Mouse (Mus musculus): ENCODE measurements around the gene Crtc3. TPM values are rescaled to one million over a fixed set of nuclear protein-coding genes. Genes with fewer than 3 reads are reported as not detected.

Crtc3 gene
- total and polyA plus RNA-seq, 3 experiments = 4.2 to 15.8 TPM; not detected in 1

GRCm38 (mm10) chr7:80623276-80623675 is 65.4 kb downstream of the Crtc3 start:
- TF ChIP-seq RAD21 (IDR thresholded peaks at IDR 0.05; ENCODE audit: low read depth, low read length) (no peak), NRF1 (IDR thresholded peaks at IDR 0.05; ENCODE audit: insufficient read depth, low read depth, low read length, poor library complexity, severe bottlenecking) (no peak), CHD2 (IDR thresholded peaks at IDR 0.05; ENCODE audit: low read length) (no peak)

DNA sequence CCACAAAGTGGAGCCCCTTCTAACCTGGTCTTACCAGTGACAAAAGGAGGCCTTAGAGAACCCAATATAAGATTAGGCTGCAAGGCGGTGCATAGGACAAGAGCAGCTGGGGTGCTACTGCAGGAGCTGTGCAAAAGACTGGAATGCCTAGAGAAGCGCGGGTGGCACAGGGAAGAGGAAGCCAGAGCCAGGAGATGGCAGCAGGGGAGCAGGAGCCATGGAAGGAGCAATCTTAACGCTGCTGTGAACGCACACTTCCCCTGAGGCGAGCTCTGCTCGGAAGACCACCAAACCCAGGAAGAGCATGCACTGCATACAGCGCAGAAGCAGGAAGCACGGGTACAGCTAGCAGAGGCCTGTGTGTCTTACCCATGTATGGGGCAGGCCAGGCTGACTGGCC is 72.6 kb downstream of the Crtc3 start:
- no peaks in the 10 kb centered on the region for H3K36me3 ChIP-seq (ENCODE audit: control insufficient read depth in 1 of 2, insufficient read depth in 2 of 2, low read length in 2 of 2)
- H3K9me3 ChIP-seq (replicated peaks; ENCODE audit: insufficient read depth, low read length) = no peaks in the 10 kb centered on the region
- H3K27me3 ChIP-seq (ENCODE audit: control insufficient read depth in 1 of 2, insufficient read depth in 2 of 2, low read length in 2 of 2) = no peaks in the 10 kb centered on the region
- TF ChIP-seq USF1 (IDR thresholded peaks at IDR 0.05; ENCODE audit: low read depth, low read length) (no peak), SIN3A (IDR thresholded peaks at IDR 0.05; ENCODE audit: low read length) (no peak), TCF12 (IDR thresholded peaks at IDR 0.05; ENCODE audit: low read depth, low read length) (no peak), POLR2AphosphoS5 (IDR thresholded peaks at IDR 0.05; ENCODE audit: borderline replicate concordance, low read depth, low read length) (no peak), POLR2A (IDR thresholded peaks at IDR 0.05; ENCODE audit: control insufficient read depth in 1 of 2, insufficient read depth in 1 of 2, low read depth in 1 of 2, low read length in 2 of 2, poor library complexity in 1 of 2) (no peak), E2F4 (IDR thresholded peaks at IDR 0.05; ENCODE audit: borderline replicate concordance, low read depth, low read length) (no peak), MEF2A (IDR thresholded peaks at IDR 0.05; ENCODE audit: extremely low read depth, insufficient replicate concordance, low read depth, low read length, poor library complexity, severe bottlenecking) (no peak), ZMIZ1 (IDR thresholded peaks at IDR 0.05; ENCODE audit: low read depth, low read length) (no peak)
- H3K79me2 ChIP-seq (ENCODE audit: control insufficient read depth, insufficient read depth, low read length, poor library complexity) = no peaks in the 10 kb centered on the region
- H3K4me3 ChIP-seq (ENCODE audit: control insufficient read depth in 1 of 2, insufficient read depth in 1 of 2, low read depth in 2 of 2, low read length in 2 of 2) = no peak overlapping the region
- H3K4me1 ChIP-seq (ENCODE audit: control insufficient read depth in 1 of 2, insufficient read depth in 2 of 2, low read length in 2 of 2) = no peaks in the 10 kb centered on the region
- DNase-seq (ENCODE audit: low read depth, low spot score) = no peak
- H3K27ac ChIP-seq (ENCODE audit: control insufficient read depth, low read depth, low read length) = no peak overlapping the region
- no peak overlapping the region for H3K9ac ChIP-seq (ENCODE audit: control insufficient read depth, low read depth, low read length, poor library complexity, severe bottlenecking)

More at GRCm38 (mm10) chr7:80623276-80623675, 65.4 kb downstream of the Crtc3 start:
- no peak for DNase-seq (ENCODE audit: low read depth, low spot score)
- Histone ChIP-seq H3K27me3 (ENCODE audit: control insufficient read depth in 1 of 2, insufficient read depth in 2 of 2, low read length in 2 of 2) (no peaks in the 10 kb centered on the region), H3K36me3 (ENCODE audit: control insufficient read depth in 1 of 2, insufficient read depth in 2 of 2, low read length in 2 of 2) (peaks cover 0 to 4% of the 10 kb centered on the region in 2 experiments; a peak in 3 of 4 replicates), H3K4me3 (ENCODE audit: control insufficient read depth in 1 of 2, insufficient read depth in 1 of 2, low read depth in 2 of 2, low read length in 2 of 2) (no peak overlapping the region), H3K27ac (ENCODE audit: control insufficient read depth, low read depth, low read length) (no peak overlapping the region), H3K9me3 (replicated peaks; ENCODE audit: insufficient read depth, low read length) (no peaks in the 10 kb centered on the region), H3K79me2 (ENCODE audit: control insufficient read depth, insufficient read depth, low read length, poor library complexity) (no peaks in the 10 kb centered on the region), H3K4me1 (ENCODE audit: control insufficient read depth in 1 of 2, insufficient read depth in 2 of 2, low read length in 2 of 2) (peaks cover 4 to 5% of the 10 kb centered on the region in 2 experiments), H3K9ac (ENCODE audit: control insufficient read depth, low read depth, low read length, poor library complexity, severe bottlenecking) (no peak overlapping the region)

DNA sequence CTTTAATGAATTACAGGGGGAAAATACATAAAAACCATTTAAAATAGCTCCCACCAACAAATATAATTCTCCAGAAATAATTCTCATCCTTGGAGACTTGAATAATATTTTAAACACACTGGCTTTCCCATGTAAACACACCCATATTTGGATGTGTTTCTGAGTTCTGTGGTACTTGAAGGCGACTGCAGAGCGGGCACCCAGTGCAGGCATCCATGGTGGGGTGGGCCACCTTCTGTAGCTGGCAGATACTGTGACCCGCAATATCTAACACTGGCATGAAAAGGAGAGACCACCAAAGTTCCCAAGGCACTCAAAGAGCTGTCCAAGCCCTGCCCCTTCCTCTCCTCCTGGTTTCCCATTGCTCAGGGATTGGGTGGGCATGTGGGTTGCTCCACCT is 74.6 kb downstream of the Crtc3 start:
- H3K27ac ChIP-seq (ENCODE audit: control insufficient read depth, low read depth, low read length) = no peak overlapping the region
- H3K36me3 ChIP-seq (ENCODE audit: control insufficient read depth in 1 of 2, insufficient read depth in 2 of 2, low read length in 2 of 2) = no peaks in the 10 kb centered on the region

More for the DNA sequence above, 74.6 kb downstream of the Crtc3 start:
- Histone ChIP-seq H3K79me2 (ENCODE audit: control insufficient read depth, insufficient read depth, low read length, poor library complexity) (no peaks in the 10 kb centered on the region), H3K9me3 (replicated peaks; ENCODE audit: insufficient read depth, low read length) (no peaks in the 10 kb centered on the region), H3K4me3 (ENCODE audit: control insufficient read depth in 1 of 2, insufficient read depth in 1 of 2, low read depth in 2 of 2, low read length in 2 of 2) (no peak overlapping the region), H3K27me3 (ENCODE audit: control insufficient read depth in 1 of 2, insufficient read depth in 2 of 2, low read length in 2 of 2) (no peaks in the 10 kb centered on the region), H3K9ac (ENCODE audit: control insufficient read depth, low read depth, low read length, poor library complexity, severe bottlenecking) (no peak overlapping the region), H3K4me1 (ENCODE audit: control insufficient read depth in 1 of 2, insufficient read depth in 2 of 2, low read length in 2 of 2) (no peaks in the 10 kb centered on the region)
- DNase-seq (ENCODE audit: low read depth, low spot score) = no peak
- TF ChIP-seq TCF12 (IDR thresholded peaks at IDR 0.05; ENCODE audit: low read depth, low read length) = no peak
- TF ChIP-seq SIN3A (IDR thresholded peaks at IDR 0.05; ENCODE audit: low read length) = no peak
- TF ChIP-seq UBTF (IDR thresholded peaks at IDR 0.05; ENCODE audit: borderline replicate concordance, insufficient read depth, low read depth, low read length) = no peak
- no peak for TF ChIP-seq USF1 (IDR thresholded peaks at IDR 0.05; ENCODE audit: low read depth, low read length)
- TF ChIP-seq ZNF384 (IDR thresholded peaks at IDR 0.05; ENCODE audit: low read depth, low read length) = no peak
- TF ChIP-seq MEF2A (IDR thresholded peaks at IDR 0.05; ENCODE audit: extremely low read depth, insufficient replicate concordance, low read depth, low read length, poor library complexity, severe bottlenecking) = no peak
- no peak for TF ChIP-seq BHLHE40 (IDR thresholded peaks at IDR 0.05; ENCODE audit: borderline replicate concordance, low read depth, low read length)
- no peak for TF ChIP-seq MXI1 (IDR thresholded peaks at IDR 0.05; ENCODE audit: low read depth, low read length)
- no peak for TF ChIP-seq SMC3 (IDR thresholded peaks at IDR 0.05; ENCODE audit: low read depth, low read length)
- no peak for TF ChIP-seq JUND (IDR thresholded peaks at IDR 0.05; ENCODE audit: low read depth, low read length)
